Mouse (Mus musculus) ES-E14 (cell line): ENCODE measurements at regions not wholly inside any gene's neighbourhood (a gene's known extent, or its start where the extent isn't known, plus 50 kb on each side); places are given as distances from the start of the nearest gene placed in this dataset.
A peak's percentile ranks its signal among the peaks of the same experiment; 100 is the strongest.

Source experiments
- DNase-seq: peaks from one replicate; pipeline ENCODE4 v3.0.0-alpha.2; 2013; ENCODE audit warnings: low read depth, low spot score
- H3K27ac ChIP-seq: 2 replicates; pipeline ENCODE4 v1.5.1; 2012; ENCODE audit warnings: low read depth, mild to moderate bottlenecking, low read length, moderate library complexity, mixed read lengths; ENCODE audit not compliant: poor library complexity, insufficient read depth, severe bottlenecking
- H3K36me3 ChIP-seq: 2 replicates; pipeline ENCODE4 v1.6.1; 2012; ENCODE audit warnings: mild to moderate bottlenecking, low read length, moderate library complexity, mixed read lengths; ENCODE audit not compliant: control insufficient read depth, poor library complexity, insufficient read depth, severe bottlenecking
- H3K4me1 ChIP-seq, 2 experiments: fragments of 150-350 bp in 1 of 2; sonication (generic) in 1 of 2; 2 replicates each; pipeline ENCODE4 v1.6.1; 2012; ENCODE audit warnings: low read length in 2 of 2, mild to moderate bottlenecking in 1 of 2, mixed read lengths in 1 of 2; ENCODE audit not compliant: control insufficient read depth in 2 of 2, insufficient read depth in 2 of 2, poor library complexity in 1 of 2
- H3K4me3 ChIP-seq, 2 experiments: fragments of 150-350 bp in 1 of 2; sonication (generic) in 1 of 2; 2 replicates each; pipeline ENCODE4 v1.5.1; 2012; ENCODE audit warnings: low read length in 2 of 2, low read depth in 1 of 2, mild to moderate bottlenecking in 1 of 2, mixed read lengths in 1 of 2; ENCODE audit not compliant: insufficient read depth in 1 of 2, poor library complexity in 1 of 2, severe bottlenecking in 1 of 2
- H3K9ac ChIP-seq: 2 replicates; pipeline ENCODE4 v1.6.1; 2012; ENCODE audit warnings: low read depth, mild to moderate bottlenecking, low read length, mixed read lengths; ENCODE audit not compliant: poor library complexity, insufficient read depth, severe bottlenecking
- H3K9me3 ChIP-seq: fragments of 150-350 bp; sonication (generic); 2 replicates; pipeline ENCODE4 v1.6.1; 2012; ENCODE audit warnings: low read depth, mild to moderate bottlenecking, low read length; ENCODE audit not compliant: control insufficient read depth, insufficient read depth
- CHD2 ChIP-seq: IDR thresholded peaks from 2 replicates; pipeline ENCODE4 v1.6.1; 2014; ENCODE audit warnings: mild to moderate bottlenecking, low read depth, low read length, inconsistent platforms
- HCFC1 ChIP-seq: IDR thresholded peaks from 2 replicates; pipeline ENCODE4 v1.6.1; 2012; ENCODE audit warnings: low read length, inconsistent platforms, borderline replicate concordance; ENCODE audit not compliant: insufficient read depth
- MAFK ChIP-seq: IDR thresholded peaks from 2 replicates; pipeline ENCODE4 v1.6.1; 2014; ENCODE audit warnings: mild to moderate bottlenecking, low read depth, low read length, inconsistent platforms; ENCODE audit not compliant: insufficient read depth
- ZC3H11A ChIP-seq: IDR thresholded peaks from 2 replicates; pipeline ENCODE4 v1.6.1; 2012; ENCODE audit warnings: low read depth, mild to moderate bottlenecking, inconsistent platforms, low read length, borderline replicate concordance
- ZNF384 ChIP-seq: IDR thresholded peaks from 2 replicates; pipeline ENCODE4 v1.6.1; 2012; ENCODE audit warnings: low read depth, low read length, inconsistent platforms
- in situ Hi-C, 2 experiments: fragments of 600-800 bp; cut with MboI; formaldehyde crosslinking; loops; one replicate each; pipeline ENCODE4 v1.15.1; 2025; ENCODE audit warnings: low sequenced_read_pairs in 2 of 2, inconsistent platforms in 1 of 2; ENCODE audit not compliant: unreplicated experiment in 2 of 2

DNA sequence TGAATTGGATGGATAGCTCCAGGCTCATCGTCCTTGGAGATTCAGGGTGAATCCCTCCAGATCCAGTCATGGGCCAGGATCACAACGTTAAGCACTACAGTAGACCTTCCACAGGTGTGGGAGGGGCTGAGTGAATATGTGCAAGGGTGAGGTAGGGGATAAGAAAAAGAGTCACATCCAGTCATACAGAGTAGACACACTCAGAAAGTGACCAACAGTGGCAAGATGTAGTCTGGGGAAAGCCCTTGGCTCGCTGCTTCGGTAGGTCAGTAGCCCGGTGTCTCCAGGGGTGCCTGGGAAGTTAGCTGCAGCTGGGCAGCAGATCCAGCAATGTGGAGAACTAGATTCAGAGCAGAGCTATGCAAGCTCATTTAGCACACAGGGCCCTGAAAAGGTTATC is 210.7 kb upstream of the Nabp1 start:
- TF ChIP-seq CHD2 (no peak), MAFK (no peak)
- no peak overlapping the region for H3K4me3 ChIP-seq
- H3K27ac ChIP-seq, result no peak overlapping the region
- no peaks in the 10 kb centered on the region for H3K36me3 ChIP-seq
- no peaks in the 10 kb centered on the region for H3K9me3 ChIP-seq
- in situ Hi-C loops, result no loop called here
- H3K9ac ChIP-seq, result no peak overlapping the region
- no peak for DNase-seq
- H3K4me1 ChIP-seq, result peaks cover 2 to 9% of the 10 kb centered on the region in 2 experiments; a peak in 2 of 4 replicates

DNA sequence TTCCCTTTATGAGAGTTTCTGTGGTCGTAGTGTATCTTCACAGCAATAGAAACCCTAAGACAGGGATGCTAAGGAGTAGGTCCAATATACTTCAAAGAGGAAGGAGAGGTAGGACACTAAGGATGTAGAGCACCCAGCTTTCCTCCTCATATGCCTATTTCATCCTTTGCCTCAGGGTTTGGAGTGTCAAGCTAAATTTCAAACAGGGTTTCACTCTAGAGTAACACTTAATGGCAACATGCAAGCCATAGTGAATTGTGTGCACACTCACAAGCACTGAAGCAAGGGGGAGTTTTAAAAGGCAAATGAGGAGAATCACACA is 210.0 kb upstream of the Nabp1 start:
- H3K4me3 ChIP-seq, result no peak overlapping the region
- H3K9me3 ChIP-seq, result no peaks in the 10 kb centered on the region
- no peak overlapping the region for H3K9ac ChIP-seq
- in situ Hi-C loops, result no loop called here
- DNase-seq, result no peak
- H3K36me3 ChIP-seq, result no peaks in the 10 kb centered on the region
- peaks cover 2 to 9% of the 10 kb centered on the region in 2 experiments; a peak in 2 of 4 replicates for H3K4me1 ChIP-seq
- H3K27ac ChIP-seq, result no peak overlapping the region
- TF ChIP-seq HCFC1 (no peak), ZC3H11A (no peak), CHD2 (no peak), ZNF384 (no peak), MAFK (no peak)

DNA sequence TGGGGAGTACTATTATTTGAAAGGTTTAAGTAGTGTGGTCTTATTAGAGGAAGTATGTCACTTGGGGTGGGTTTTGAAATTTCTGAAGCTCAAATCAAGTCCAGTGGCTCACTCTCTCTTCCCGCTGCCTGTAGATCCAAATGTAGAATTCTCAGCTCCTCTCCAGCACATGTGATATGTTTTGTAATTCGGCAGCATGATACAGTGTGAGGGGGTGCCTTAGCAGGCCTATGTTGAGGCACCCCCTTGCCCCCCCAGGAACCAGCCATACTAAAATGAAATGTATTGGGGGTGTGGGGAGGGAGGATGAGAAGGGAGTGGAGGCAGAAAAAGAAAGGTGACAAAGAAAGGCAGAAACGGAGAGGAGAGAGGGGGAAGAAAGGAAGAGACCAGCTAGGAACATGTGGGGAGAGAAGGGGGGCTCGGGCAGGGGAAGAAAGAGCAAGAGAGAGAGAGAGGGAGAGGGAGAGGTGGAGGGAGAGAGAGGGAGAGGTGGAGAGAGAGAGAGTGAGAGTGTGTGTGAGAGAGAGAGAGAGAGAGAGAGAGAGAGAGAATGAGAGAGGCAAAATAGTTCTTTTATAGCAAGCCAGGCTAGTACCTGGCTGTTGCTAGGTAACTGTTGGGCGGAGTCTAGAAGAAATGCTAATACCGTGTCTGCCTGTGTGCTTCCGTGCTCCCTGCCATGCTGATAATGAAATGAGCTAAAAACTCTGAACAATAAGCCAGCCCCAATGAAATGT is 209.4 kb upstream of the Nabp1 start:
- H3K36me3 ChIP-seq, result no peaks in the 10 kb centered on the region
- H3K27ac ChIP-seq, result no peak overlapping the region
- in situ Hi-C loops, result no loop called here
- H3K4me3 ChIP-seq, result no peak overlapping the region
- no peak overlapping the region for H3K9ac ChIP-seq
- no peak for TF ChIP-seq MAFK
- TF ChIP-seq HCFC1, result no peak
- TF ChIP-seq CHD2, result no peak
- TF ChIP-seq ZNF384, result no peak
- no peak for TF ChIP-seq ZC3H11A
- H3K9me3 ChIP-seq, result 0 out of 2 replicates have a peak, but pooled peaks cover 2% of the 10 kb centered on the region
- peaks cover 2 to 9% of the 10 kb centered on the region in 2 experiments; a peak in 2 of 4 replicates for H3K4me1 ChIP-seq
- peak; percentile 39 for DNase-seq

DNA sequence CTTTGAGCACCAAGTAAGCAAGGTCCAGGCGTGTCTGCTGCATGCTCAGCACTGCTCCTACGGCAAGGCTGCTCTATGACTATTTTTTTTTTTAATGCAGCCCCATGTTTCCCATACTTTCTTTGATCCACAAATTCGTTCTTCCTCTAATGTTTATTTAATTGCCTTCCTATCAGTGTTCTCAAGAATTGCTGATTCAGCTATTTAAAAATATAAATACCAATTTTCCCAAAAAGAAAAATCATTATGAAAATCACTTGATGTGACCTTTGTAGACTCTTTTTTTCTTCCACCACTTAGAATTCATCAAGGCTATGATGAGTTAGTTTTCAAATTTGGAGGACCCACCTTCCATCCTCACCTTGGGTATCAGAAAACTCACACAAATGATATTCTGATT is 208.5 kb upstream of the Nabp1 start:
- DNase-seq, result no peak
- in situ Hi-C loops, result no loop called here

DNA sequence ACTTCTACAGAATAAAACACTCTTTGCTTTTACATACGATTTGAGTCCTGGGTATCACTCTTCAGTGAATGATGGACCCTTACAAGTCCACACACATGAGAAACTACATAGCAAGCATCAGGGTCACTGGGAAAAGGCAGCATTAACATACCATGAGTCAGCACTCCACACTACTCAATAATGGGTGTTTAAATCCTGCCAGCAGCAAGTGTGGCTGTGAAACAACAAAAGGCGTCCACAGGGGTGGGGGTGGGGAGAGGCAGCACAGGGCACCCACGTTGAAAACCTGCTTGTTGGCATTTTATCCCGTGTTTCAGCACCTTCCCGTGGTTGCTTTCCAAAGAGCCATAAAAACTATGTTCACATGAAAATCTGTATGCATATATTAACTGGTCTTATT is 204.0 kb upstream of the Nabp1 start:
- Histone ChIP-seq H3K9me3 (0 out of 2 replicates have a peak, but pooled peaks cover 2% of the 10 kb centered on the region), H3K27ac (no peak overlapping the region), H3K4me1 (peaks cover 0 to 2% of the 10 kb centered on the region in 2 experiments; a peak in 1 of 4 replicates), H3K4me3 (no peak overlapping the region), H3K36me3 (no peaks in the 10 kb centered on the region), H3K9ac (no peak overlapping the region)
- DNase-seq, result no peak
- no peak for TF ChIP-seq ZNF384
- no peak for TF ChIP-seq HCFC1
- TF ChIP-seq CHD2, result no peak
- TF ChIP-seq MAFK, result no peak
- TF ChIP-seq ZC3H11A, result no peak
- in situ Hi-C loops, result no loop called here

More for the DNA sequence above, 208.5 kb upstream of the Nabp1 start:
- Histone ChIP-seq H3K9ac (no peak overlapping the region), H3K36me3 (no peaks in the 10 kb centered on the region), H3K9me3 (0 out of 2 replicates have a peak, but pooled peaks cover 2% of the 10 kb centered on the region), H3K4me1 (peaks cover 2 to 9% of the 10 kb centered on the region in 2 experiments; a peak in 2 of 4 replicates), H3K27ac (no peak overlapping the region), H3K4me3 (no peak overlapping the region)
- TF ChIP-seq MAFK, result peak; percentile 90
- TF ChIP-seq ZC3H11A, result no peak
